Mouse (Mus musculus) hindbrain, postnatal 0 days (tissue): ENCODE measurements at regions not wholly inside any gene's neighbourhood (a gene's known extent, or its start where the extent isn't known, plus 50 kb on each side); places are given as distances from the start of the nearest gene placed in this dataset.
A peak's percentile ranks its signal among the peaks of the same experiment; 100 is the strongest.

Source experiments
- ATAC-seq: fragments of 200-750 bp; cut with Nextera tagmentation; 2 replicates; pipeline ENCODE4 v1.8.0; 2017; ENCODE audit warnings: mild to moderate bottlenecking, moderate TSS enrichment, moderate library complexity
- DNase-seq: peaks from one replicate; pipeline ENCODE4 v3.0.0-alpha.2; 2015; ENCODE audit warnings: low spot score
- H3K27ac ChIP-seq: fragments of 300-500 bp; sonication (generic); 2 replicates; pipeline ENCODE4 v1.5.1; 2014; ENCODE audit warnings: mild to moderate bottlenecking
- H3K27me3 ChIP-seq: fragments of 300-500 bp; sonication (generic); 2 replicates; pipeline ENCODE4 v1.6.1; 2014; ENCODE audit warnings: low read length, mixed read lengths; ENCODE audit not compliant: insufficient read depth
- H3K36me3 ChIP-seq: fragments of 300-500 bp; sonication (generic); 2 replicates; pipeline ENCODE4 v1.6.1; 2014; ENCODE audit warnings: low read length, mixed read lengths; ENCODE audit not compliant: insufficient read depth
- H3K4me1 ChIP-seq: fragments of 300-500 bp; sonication (generic); 2 replicates; pipeline ENCODE4 v1.6.1; 2014; ENCODE audit warnings: antibody characterized with exemption, low read length, mixed read lengths; ENCODE audit not compliant: insufficient read depth
- H3K4me2 ChIP-seq: fragments of 300-500 bp; sonication (generic); 2 replicates; pipeline ENCODE4 v1.6.1; 2014; ENCODE audit warnings: low read depth, mild to moderate bottlenecking, low read length, moderate library complexity, mixed read lengths
- H3K4me3 ChIP-seq: fragments of 300-500 bp; sonication (generic); 2 replicates; pipeline ENCODE4 v1.5.1; 2014; ENCODE audit warnings: low read length
- H3K9ac ChIP-seq: fragments of 300-500 bp; sonication (generic); replicated peaks from 2 replicates; pipeline ENCODE4 v1.6.1; 2014; ENCODE audit warnings: mild to moderate bottlenecking, low read length, moderate library complexity, mixed read lengths
- H3K9me3 ChIP-seq: fragments of 300-500 bp; sonication (generic); 2 replicates; pipeline ENCODE4 v1.6.1; 2016; ENCODE audit warnings: low read length, mixed read lengths
- CTCF ChIP-seq: IDR thresholded peaks from 2 replicates; pipeline ENCODE4 v1.5.1; 2016; ENCODE audit warnings: antibody characterized with exemption, control low read depth, low read depth
- WGBS: fragments of 180-500 bp; shearing (Covaris S2); extraction: QIAGEN DNeasy Blood & Tissue Kit; methylation state at CpG from one replicate; pipeline ENCODE4 v1.1.7; 2014; 5-methylcytosine and 5-hydroxymethylcytosine counted together

DNA sequence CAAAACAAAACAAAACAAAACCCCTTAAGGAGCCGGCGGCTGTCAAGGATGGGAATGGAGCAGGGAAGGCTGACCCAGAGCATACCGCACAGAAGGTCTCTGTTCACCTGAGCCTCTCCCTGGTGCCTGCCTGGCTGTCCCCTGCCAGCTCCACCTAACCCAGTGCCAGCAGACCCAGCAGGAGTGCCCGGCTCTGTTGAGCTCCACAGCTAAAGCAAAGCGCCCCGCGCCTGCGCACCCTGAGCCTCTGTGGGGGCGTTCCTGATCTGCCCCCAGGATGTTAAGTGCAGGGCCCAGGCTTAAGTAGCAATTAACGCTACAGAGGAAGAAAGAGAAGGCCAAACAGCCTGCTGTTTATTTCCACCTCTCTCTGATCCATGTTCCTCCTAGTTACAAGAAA is 111.5 kb downstream of the Mrm1 start:
- Histone ChIP-seq H3K9ac (no peak overlapping the region), H3K27me3 (no peaks in the 10 kb centered on the region), H3K4me2 (0 out of 2 replicates have a peak overlapping the region, but pooled peaks have one; percentile 16), H3K4me1 (peaks cover 18% of the 10 kb centered on the region), H3K36me3 (no peaks in the 10 kb centered on the region), H3K9me3 (no peaks in the 10 kb centered on the region), H3K4me3 (no peak overlapping the region), H3K27ac (no peak overlapping the region)
- 24% methylated on average over 10 of the region's 10 CpGs for WGBS
- no peak for DNase-seq
- peak; percentile 32; the same call in 1 of the 2 replicates for ATAC-seq
- TF ChIP-seq CTCF = no peak

DNA sequence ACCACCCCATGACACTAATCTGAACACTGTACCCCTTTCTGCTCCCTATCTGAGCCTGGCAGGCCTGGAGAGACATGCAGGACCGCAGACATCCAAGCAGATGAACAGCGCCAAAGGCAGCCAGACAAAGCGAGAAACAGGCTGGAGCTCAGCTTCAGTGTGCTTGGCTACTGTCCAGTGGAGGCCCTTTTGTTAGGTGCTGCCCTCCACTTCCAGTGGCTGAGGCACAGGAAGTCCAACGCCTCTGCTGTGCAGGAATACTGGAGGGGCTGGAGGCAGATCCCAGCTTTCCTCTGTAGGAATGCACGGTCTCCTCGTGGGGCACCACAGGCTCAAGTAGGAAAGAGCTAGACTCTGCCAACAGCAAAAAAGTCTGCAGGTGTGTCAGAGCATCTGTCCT is 112.6 kb downstream of the Mrm1 start:
- peak; percentile 15; the same call in 1 of the 2 replicates for TF ChIP-seq CTCF
- H3K9me3 ChIP-seq = no peaks in the 10 kb centered on the region
- H3K27ac ChIP-seq = peak overlapping the region; percentile 36; the same call in 1 of the 2 replicates
- no peak overlapping the region for H3K4me2 ChIP-seq
- no peaks in the 10 kb centered on the region for H3K36me3 ChIP-seq
- DNase-seq (peak; percentile 72), ATAC-seq (peak; percentile 56; the same call in 1 of the 2 replicates)
- H3K9ac ChIP-seq = peak overlapping the region; percentile 30; the same call in 1 of the 2 replicates
- peaks cover 21% of the 10 kb centered on the region for H3K4me1 ChIP-seq
- H3K27me3 ChIP-seq = no peaks in the 10 kb centered on the region
- H3K4me3 ChIP-seq = no peak overlapping the region
- WGBS = 38% methylated on average over 6 of the region's 6 CpGs

DNA sequence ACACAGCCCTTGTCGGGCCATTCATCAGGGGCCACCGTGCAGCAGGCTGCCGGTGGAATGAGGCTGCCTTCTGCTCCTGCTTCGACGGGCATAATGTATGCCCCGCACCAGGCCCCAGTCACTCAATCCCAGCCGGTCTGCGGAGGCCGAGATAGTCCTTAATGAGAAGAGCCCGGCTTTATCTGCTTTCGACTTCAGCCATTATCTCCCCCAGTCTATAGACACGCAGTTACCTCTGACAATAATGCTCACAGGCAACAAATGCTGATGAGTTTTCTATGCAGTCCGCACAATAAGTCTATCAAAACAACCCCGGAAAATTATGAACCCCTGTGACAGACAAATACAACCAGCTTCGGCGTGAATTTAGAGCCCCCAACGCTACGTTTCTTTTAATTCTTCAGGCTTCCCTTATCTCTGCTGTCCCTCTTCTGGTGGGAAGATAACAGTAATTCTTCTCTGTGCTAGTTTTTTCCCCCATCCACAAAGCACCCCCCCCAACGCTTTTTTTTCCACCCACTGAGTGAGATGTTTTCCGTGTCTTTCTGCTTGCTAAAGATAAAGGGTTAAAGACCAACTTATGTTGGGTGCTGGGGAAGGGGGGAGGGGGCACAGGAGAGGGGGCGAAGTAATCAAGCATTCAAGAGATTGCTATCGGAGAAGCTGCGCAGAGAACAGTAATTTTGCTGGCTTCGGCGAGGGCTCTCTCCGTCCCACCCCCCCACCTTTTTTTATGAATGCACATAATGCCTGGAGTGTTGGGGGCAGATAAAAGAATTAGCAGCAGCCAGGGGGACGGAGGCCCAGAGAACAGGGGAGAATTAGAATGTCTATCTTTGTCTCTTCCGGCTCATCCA is 117.8 kb downstream of the Mrm1 start:
- peak overlapping the region; percentile 28; the same call in 1 of the 2 replicates for H3K27ac ChIP-seq
- no peak overlapping the region for H3K9ac ChIP-seq
- H3K4me1 ChIP-seq = peaks cover 8% of the 10 kb centered on the region
- no peak overlapping the region for H3K4me3 ChIP-seq
- H3K9me3 ChIP-seq = no peaks in the 10 kb centered on the region
- peak overlapping the region; percentile 42 for H3K4me2 ChIP-seq
- H3K27me3 ChIP-seq = no peaks in the 10 kb centered on the region; the same call in 1 of the 2 replicates
- 10% methylated on average over 28 of the region's 28 CpGs for WGBS
- no peak; the same call in 1 of the 2 replicates for TF ChIP-seq CTCF
- peak; percentile 13; the same call in 1 of the 2 replicates for ATAC-seq
- no peaks in the 10 kb centered on the region for H3K36me3 ChIP-seq
- DNase-seq = peak; percentile 31

- no peaks in the 10 kb centered on the region for H3K9me3 ChIP-seq
- 23% methylated on average over 5 of the region's 5 CpGs for WGBS
- no peak overlapping the region for H3K27ac ChIP-seq
- no peak overlapping the region for H3K9ac ChIP-seq
- DNase-seq (no peak), ATAC-seq (no peak)
- H3K4me3 ChIP-seq = no peak overlapping the region
- H3K36me3 ChIP-seq = no peaks in the 10 kb centered on the region
- no peak overlapping the region for H3K4me2 ChIP-seq
- TF ChIP-seq CTCF = no peak
- no peaks in the 10 kb centered on the region; the same call in 1 of the 2 replicates for H3K27me3 ChIP-seq
- H3K4me1 ChIP-seq = 0 out of 2 replicates have a peak, but pooled peaks cover 5% of the 10 kb centered on the region
Observed at GRCm38 (mm10) chr11:84697521-84697920, 121.8 kb downstream of the Mrm1 start.

DNA sequence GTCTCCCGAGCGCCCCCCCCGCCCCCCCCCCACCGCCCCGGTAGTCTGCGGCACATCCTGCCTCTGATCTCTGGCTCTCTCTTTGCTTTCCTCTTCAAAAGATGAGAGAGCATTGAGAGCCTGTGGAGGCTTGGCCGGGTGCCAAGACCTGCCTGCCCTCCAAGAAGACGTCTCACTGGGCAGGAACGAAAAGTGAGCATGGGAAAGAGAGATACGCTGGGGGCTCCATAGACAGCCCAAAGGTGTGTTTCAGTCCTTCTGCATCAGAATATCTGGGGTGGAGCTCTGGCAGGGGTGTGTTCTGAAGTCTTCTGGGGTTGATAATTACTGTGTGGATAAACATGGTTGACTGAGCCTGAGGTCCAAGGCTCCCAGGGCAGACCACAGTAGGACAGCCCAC is 126.7 kb downstream of the Mrm1 start:
- Histone ChIP-seq H3K36me3 (no peaks in the 10 kb centered on the region), H3K27me3 (no peaks in the 10 kb centered on the region), H3K9ac (no peak overlapping the region), H3K27ac (no peak overlapping the region), H3K4me2 (no peak overlapping the region), H3K9me3 (no peaks in the 10 kb centered on the region), H3K4me1 (no peaks in the 10 kb centered on the region), H3K4me3 (no peak overlapping the region)
- DNase-seq (peak; percentile 59), ATAC-seq (no peak)
- TF ChIP-seq CTCF = no peak
- 5% methylated on average over 9 of the region's 10 CpGs for WGBS

GRCm38 (mm10) chr11:84691410-84692148 is 127.7 kb downstream of the Mrm1 start:
- DNase-seq = no peak
- H3K27ac ChIP-seq = no peak overlapping the region

More at GRCm38 (mm10) chr11:84691410-84692148, 127.7 kb downstream of the Mrm1 start:
- Histone ChIP-seq H3K4me3 (no peak overlapping the region), H3K27me3 (no peaks in the 10 kb centered on the region), H3K9ac (no peak overlapping the region), H3K9me3 (no peaks in the 10 kb centered on the region), H3K36me3 (no peaks in the 10 kb centered on the region), H3K4me2 (no peak overlapping the region), H3K4me1 (no peaks in the 10 kb centered on the region)
- no peak for TF ChIP-seq CTCF
- 56% methylated on average over 3 of the region's 3 CpGs for WGBS
- no peak for ATAC-seq
